Mouse (Mus musculus): Measurements from ENCODE around the gene Apip.

GRCm38 (mm10) chr2:103129676-103130075 is 56.2 kb downstream of the Apip start:
- TF ChIP-seq CTCF (IDR thresholded peaks at IDR 0.05; ENCODE audit: low read depth, low read length) (no peak), POLR2A (IDR thresholded peaks at IDR 0.05; ENCODE audit: extremely low read depth, insufficient read depth, low read length) (no peak)

Data from liver, adult 2 months (tissue).